Mouse (Mus musculus) MEL (cell line): Measurements from ENCODE around the gene Gmds. TPM values are rescaled to one million over a fixed set of nuclear protein-coding genes. Genes with fewer than 3 reads are reported as not detected.

Experiments
- DNase-seq: peaks from one replicate; pipeline ENCODE4 v3.0.0; 2011; ENCODE audit warnings: low read depth, low spot score
- H3K27ac ChIP-seq: 2 replicates; pipeline ENCODE4 v1.5.1; 2012; ENCODE audit warnings: low read depth, mild to moderate bottlenecking, control low read depth, low read length, moderate library complexity; ENCODE audit not compliant: control insufficient read depth
- H3K27me3 ChIP-seq, 2 experiments: fragments of 150-350 bp in 1 of 2; sonication (generic) in 1 of 2; 2 replicates each; pipeline ENCODE4 v1.6.1; 2012; ENCODE audit warnings: low read length in 2 of 2, mild to moderate bottlenecking in 2 of 2, improper control_type of control experiment in 1 of 2, moderate library complexity in 1 of 2; ENCODE audit not compliant: insufficient read depth in 2 of 2, control insufficient read depth in 1 of 2
- H3K36me3 ChIP-seq, 2 experiments: 2 replicates each; pipeline ENCODE4 v1.6.1; 2012 to 2014; ENCODE audit warnings: low read length in 2 of 2, improper control_type of control experiment in 1 of 2, inconsistent platforms in 1 of 2, mild to moderate bottlenecking in 1 of 2; ENCODE audit not compliant: insufficient read depth in 2 of 2, control insufficient read depth in 1 of 2
- H3K4me1 ChIP-seq, 2 experiments: fragments of 150-350 bp in 1 of 2; sonication (generic) in 1 of 2; 2 replicates each; pipeline ENCODE4 v1.6.1; 2012; ENCODE audit warnings: low read length in 2 of 2, improper control_type of control experiment in 1 of 2, mild to moderate bottlenecking in 1 of 2; ENCODE audit not compliant: insufficient read depth in 2 of 2, control insufficient read depth in 1 of 2
- H3K4me3 ChIP-seq, 2 experiments: fragments of 150-350 bp in 1 of 2; sonication (generic) in 1 of 2; 2 replicates each; pipeline ENCODE4 v1.5.1; 2012; ENCODE audit warnings: low read depth in 2 of 2, low read length in 2 of 2, mild to moderate bottlenecking in 2 of 2, moderate library complexity in 2 of 2, control low read depth in 1 of 2, improper control_type of control experiment in 1 of 2; ENCODE audit not compliant: control insufficient read depth in 1 of 2, insufficient read depth in 1 of 2
- H3K79me2 ChIP-seq: 2 replicates; pipeline ENCODE4 v1.6.1; 2012; ENCODE audit warnings: mild to moderate bottlenecking, low read length, moderate library complexity; ENCODE audit not compliant: control insufficient read depth, poor library complexity, insufficient read depth
- H3K9ac ChIP-seq: 2 replicates; pipeline ENCODE4 v1.6.1; 2012; ENCODE audit warnings: low read depth, mild to moderate bottlenecking, control low read depth, low read length, moderate library complexity; ENCODE audit not compliant: control insufficient read depth, poor library complexity, severe bottlenecking
- H3K9me3 ChIP-seq: fragments of 150-350 bp; sonication (generic); replicated peaks from 2 replicates; pipeline ENCODE4 v1.6.1; 2012; ENCODE audit warnings: mild to moderate bottlenecking, low read length, improper control_type of control experiment, moderate library complexity; ENCODE audit not compliant: insufficient read depth
- BHLHE40 ChIP-seq: IDR thresholded peaks from 2 replicates; pipeline ENCODE4 v1.6.1; 2012; ENCODE audit warnings: low read depth, mild to moderate bottlenecking, inconsistent platforms, low read length, improper control_type of control experiment, borderline replicate concordance
- CTCF ChIP-seq, 3 experiments: IDR thresholded peaks in 2 of 3; conservative IDR thresholded peaks in 1 of 3; 2 replicates each; pipeline ENCODE4 v1.5.1; 2011 to 2012; ENCODE audit warnings: low read length in 3 of 3, low read depth in 2 of 3, mild to moderate bottlenecking in 2 of 3, improper control_type of control experiment in 1 of 3, inconsistent platforms in 1 of 3, mixed read lengths in 1 of 3, moderate library complexity in 1 of 3; ENCODE audit not compliant: control insufficient read depth in 1 of 3, insufficient read depth in 1 of 3, poor library complexity in 1 of 3, severe bottlenecking in 1 of 3
- EP300 ChIP-seq, 2 experiments: IDR thresholded peaks; 2 replicates each; pipeline ENCODE4 v1.6.1; 2011; ENCODE audit warnings: improper control_type of control experiment in 2 of 2, low read length in 2 of 2, low read depth in 1 of 2, mild to moderate bottlenecking in 1 of 2
- HCFC1 ChIP-seq: IDR thresholded peaks from 2 replicates; pipeline ENCODE4 v1.6.1; 2012; ENCODE audit warnings: low read depth, mild to moderate bottlenecking, inconsistent platforms, low read length, improper control_type of control experiment, moderate library complexity
- MEF2A ChIP-seq: IDR thresholded peaks from 2 replicates; pipeline ENCODE4 v1.6.1; 2014; ENCODE audit warnings: low read depth, mild to moderate bottlenecking, inconsistent platforms, low read length, improper control_type of control experiment; ENCODE audit not compliant: poor library complexity, insufficient replicate concordance, severe bottlenecking; ENCODE audit errors: extremely low read depth
- MYC ChIP-seq: IDR thresholded peaks from 2 replicates; pipeline ENCODE4 v1.6.1; 2011; ENCODE audit warnings: low read depth, mild to moderate bottlenecking, low read length, improper control_type of control experiment, moderate library complexity
- NELFE ChIP-seq: IDR thresholded peaks from 2 replicates; pipeline ENCODE4 v1.6.1; 2011; ENCODE audit warnings: low read depth, low read length, improper control_type of control experiment
- RAD21 ChIP-seq: IDR thresholded peaks from 2 replicates; pipeline ENCODE4 v1.6.1; 2011; ENCODE audit warnings: mild to moderate bottlenecking, low read depth, low read length, improper control_type of control experiment
- RCOR1 ChIP-seq: IDR thresholded peaks from 2 replicates; pipeline ENCODE4 v1.6.1; 2012; ENCODE audit warnings: low read depth, mild to moderate bottlenecking, inconsistent platforms, low read length, improper control_type of control experiment
- SIN3A ChIP-seq: IDR thresholded peaks from 2 replicates; pipeline ENCODE4 v1.6.1; 2012; ENCODE audit warnings: low read length, improper control_type of control experiment, inconsistent platforms
- SMC3 ChIP-seq: IDR thresholded peaks from 2 replicates; pipeline ENCODE4 v1.6.1; 2011; ENCODE audit warnings: low read depth, low read length, improper control_type of control experiment
- TBP ChIP-seq: IDR thresholded peaks from 2 replicates; pipeline ENCODE4 v1.8.0; 2011; ENCODE audit warnings: low read depth, low read length, improper control_type of control experiment
- UBTF ChIP-seq: IDR thresholded peaks from 2 replicates; pipeline ENCODE4 v1.6.1; 2012; ENCODE audit warnings: low read depth, mild to moderate bottlenecking, inconsistent platforms, low read length, improper control_type of control experiment, moderate library complexity, borderline replicate concordance; ENCODE audit not compliant: insufficient read depth
- USF2 ChIP-seq, 2 experiments: IDR thresholded peaks; 2 replicates each; pipeline ENCODE4 v1.6.1; 2011 to 2012; ENCODE audit warnings: improper control_type of control experiment in 2 of 2, low read length in 2 of 2, borderline replicate concordance in 1 of 2, inconsistent platforms in 1 of 2, low read depth in 1 of 2, mild to moderate bottlenecking in 1 of 2; ENCODE audit not compliant: insufficient read depth in 1 of 2
- ZC3H11A ChIP-seq: IDR thresholded peaks from 2 replicates; pipeline ENCODE4 v1.6.1; 2012; ENCODE audit warnings: low read depth, mild to moderate bottlenecking, inconsistent platforms, low read length, improper control_type of control experiment
- polyA plus RNA-seq, 2 experiments: library from polyadenylated mRNA; stranded (reverse) in 1 of 2; unstranded in 1 of 2; fragments of >175 nt in 1 of 2; fragments of >200 nt in 1 of 2; gene quantifications; 2 replicates each; pipeline versions ENCODE4 v1.2.1 to v1.2.4; 2012; ENCODE audit warnings: low replicate concordance in 2 of 2, low read depth in 1 of 2; ENCODE audit not compliant: insufficient read length in 2 of 2, insufficient read depth in 1 of 2, missing spikeins in 1 of 2
- total RNA-seq: library from RNA; depleted of rRNA; stranded (reverse); fragments of 300-350 nt; gene quantifications from 2 replicates; pipeline ENCODE4 v1.2.3, GENCODE M21; 2012

Gene Gmds
- total and polyA plus RNA-seq, 3 experiments: 17.4 to 32.2 TPM; not detected in 1

DNA sequence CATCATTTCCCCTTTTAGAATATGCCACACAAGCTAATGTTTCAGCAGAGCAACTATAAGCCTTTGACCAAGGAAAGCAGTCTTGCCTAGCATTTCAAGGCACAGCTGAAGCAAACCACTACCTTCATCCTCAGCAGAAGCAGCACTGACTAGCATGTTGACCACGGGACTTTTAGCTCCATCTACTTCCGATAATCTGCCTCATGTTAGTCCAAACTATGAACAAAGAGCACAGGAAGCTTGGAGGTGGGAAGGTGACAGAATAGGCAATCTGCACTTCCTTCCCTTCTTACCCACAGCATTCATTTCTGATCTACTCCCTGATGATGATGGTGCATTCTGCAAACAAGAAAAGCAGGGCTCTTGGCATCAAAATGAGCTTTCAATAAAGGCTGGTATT, 120.9 kb downstream of the Gmds start:
- no peaks in the 10 kb centered on the region for H3K9me3 ChIP-seq
- H3K4me1 ChIP-seq: no peaks in the 10 kb centered on the region
- no peaks in the 10 kb centered on the region for H3K27me3 ChIP-seq
- H3K4me3 ChIP-seq: no peak overlapping the region
- H3K9ac ChIP-seq: no peak overlapping the region
- TF ChIP-seq TBP (no peak), HCFC1 (no peak), EP300 (IDR thresholded peaks at IDR 0.05; ENCODE audit: low read depth in 1 of 2, low read length in 2 of 2) (no peak), ZC3H11A (no peak), MEF2A (no peak), MYC (no peak), NELFE (no peak), BHLHE40 (no peak)
- no peaks in the 10 kb centered on the region for H3K36me3 ChIP-seq
- no peak for DNase-seq
- H3K27ac ChIP-seq: no peak overlapping the region
- no peaks in the 10 kb centered on the region for H3K79me2 ChIP-seq

DNA sequence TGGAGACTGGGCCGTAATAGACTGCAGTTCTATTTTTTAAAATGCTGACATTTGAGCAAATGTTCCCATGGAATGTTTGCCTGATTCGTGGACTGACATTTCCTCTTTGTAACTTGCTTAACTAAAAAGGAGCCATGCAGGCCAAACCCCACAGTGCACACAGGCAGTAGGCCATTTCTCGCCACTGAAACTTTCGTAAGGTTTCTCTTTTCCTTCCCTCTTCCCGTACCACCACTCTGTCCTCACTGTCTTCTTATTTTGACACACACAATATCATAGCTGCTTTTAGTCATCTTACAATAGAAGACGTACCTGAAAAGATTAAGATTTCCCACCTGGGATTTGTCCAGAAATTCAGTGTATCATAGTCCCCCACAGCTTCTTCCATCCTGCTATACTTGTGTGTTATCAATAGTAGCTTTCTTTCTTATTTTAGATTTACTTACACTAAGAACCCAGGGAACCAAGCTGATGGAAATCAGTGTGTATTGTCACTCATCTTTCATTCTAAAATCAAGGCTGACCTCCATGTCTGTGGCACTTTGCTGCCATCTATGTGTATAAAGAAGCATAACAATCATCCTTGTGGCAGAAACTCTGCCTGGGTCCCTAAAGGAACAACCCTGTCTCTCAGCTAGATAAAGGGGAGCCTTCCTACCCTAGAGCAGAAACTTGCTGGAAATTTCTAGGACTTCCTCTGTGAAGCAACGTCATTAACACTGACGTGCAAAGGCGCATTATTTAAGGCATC, 124.7 kb downstream of the Gmds start:
- no peaks in the 10 kb centered on the region for H3K36me3 ChIP-seq
- H3K79me2 ChIP-seq: no peaks in the 10 kb centered on the region
- no peaks in the 10 kb centered on the region for H3K4me1 ChIP-seq
- no peak overlapping the region for H3K4me3 ChIP-seq
- H3K9me3 ChIP-seq: no peaks in the 10 kb centered on the region
- TF ChIP-seq CTCF (IDR thresholded peaks at IDR 0.05 in 2 of 3, conservative IDR thresholded peaks at IDR 0.05 in 1 of 3; ENCODE audit: control insufficient read depth in 1 of 3, insufficient read depth in 1 of 3, low read depth in 2 of 3, low read length in 3 of 3, poor library complexity in 1 of 3, severe bottlenecking in 1 of 3) (peak; percentile 28 to 87 (median 77); a peak in 5 of 6 replicates), RAD21 (peak; percentile 91), SMC3 (peak; percentile 90), RCOR1 (no peak), ZC3H11A (peak; percentile 87), USF2 (IDR thresholded peaks at IDR 0.05; ENCODE audit: borderline replicate concordance in 1 of 2, insufficient read depth in 1 of 2, low read depth in 1 of 2, low read length in 2 of 2) (no peak), UBTF (no peak), SIN3A (no peak)
- peak; percentile 62 for DNase-seq
- no peaks in the 10 kb centered on the region for H3K27me3 ChIP-seq
- no peak overlapping the region for H3K9ac ChIP-seq
- no peak overlapping the region for H3K27ac ChIP-seq
